Comparison of ENCODE assay signal across 14 mouse cellular contexts in the genomic region with DNA sequence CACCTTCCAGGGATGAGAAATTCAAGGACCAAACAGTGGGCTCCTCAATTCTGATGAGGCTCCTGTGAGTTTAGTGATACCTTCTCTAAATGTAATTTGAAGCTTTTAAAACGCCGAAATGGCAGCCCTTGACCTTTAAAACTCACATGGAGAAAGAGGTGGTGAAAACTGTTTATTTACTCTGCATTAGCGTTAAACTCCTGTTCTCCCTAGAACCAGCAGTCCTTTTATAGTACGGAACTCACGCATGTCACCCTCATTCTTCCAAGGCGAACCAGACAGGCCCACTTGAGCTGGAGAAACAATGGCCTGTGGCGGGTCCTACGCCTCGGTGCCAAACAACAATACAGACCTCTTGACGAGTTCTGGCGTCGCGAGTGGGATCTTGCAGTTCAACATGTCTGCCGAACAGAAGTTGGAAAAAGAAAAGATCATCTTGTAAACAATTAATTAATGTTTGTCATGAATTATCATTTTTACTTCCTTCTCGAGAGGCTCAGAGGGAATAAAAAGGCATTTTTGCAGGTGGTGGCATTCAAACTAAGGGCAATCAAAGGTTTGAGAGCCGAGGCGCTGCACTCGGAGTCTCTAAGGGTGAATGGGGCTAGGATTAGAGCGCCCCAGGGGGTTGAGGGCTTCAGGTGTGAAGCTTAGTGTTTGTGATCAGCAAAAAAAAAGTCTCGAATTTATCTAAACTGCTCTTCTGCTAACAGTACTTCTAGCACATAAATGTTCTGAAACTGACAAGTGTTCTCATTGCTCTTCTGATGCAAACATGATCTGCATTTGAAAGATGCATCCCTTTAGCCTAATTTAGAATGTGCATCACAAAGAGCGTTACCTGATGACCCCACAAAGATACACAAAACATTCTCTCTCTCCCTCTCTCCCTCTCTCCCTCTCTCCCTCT. TPM values are rescaled to one million over a fixed set of nuclear protein-coding genes. Genes with fewer than 3 reads are reported as not detected.
DNase-seq lines count a peak whose midpoint lies in the region; ATAC-seq and TF ChIP-seq lines count a peak whose summit lies in the region.
"Had no signal": no experiment of that assay in that cellular context is flagged by ENCODE, and none has a peak within 500 bp of the region (broad histone marks: within the 10 kb centered on the region; RNA-seq: fewer than 3 reads in every experiment).

No protein-coding gene starts in this region.

- H3K4me1 ChIP-seq in heart, embryonic 16.5 days (ENCODE audit: control insufficient read depth, insufficient read depth, low read length) = no peaks in the 10 kb centered on the region; the same call in 1 of the 2 replicates
- peaks cover 35% of the 10 kb centered on the region for H3K4me1 ChIP-seq in hindbrain, embryonic 10.5 days (replicated peaks)
- no peaks in the 10 kb centered on the region for H3K4me1 ChIP-seq in midbrain, postnatal 0 days (ENCODE audit: insufficient read depth, low read length)

- H3K27me3 ChIP-seq in heart, embryonic 16.5 days (ENCODE audit: control insufficient read depth, insufficient read depth, low read length) = no peaks in the 10 kb centered on the region; the same call in 1 of the 2 replicates
- peaks cover 80% of the 10 kb centered on the region for H3K27me3 ChIP-seq in hindbrain, embryonic 10.5 days (ENCODE audit: insufficient read depth, poor library complexity, severe bottlenecking)
- no peaks in the 10 kb centered on the region for H3K27me3 ChIP-seq in midbrain, postnatal 0 days (ENCODE audit: insufficient read depth, low read length)

- intact Hi-C loops in heart, postnatal 36 days (cut with DNase I) = no loop called here

- no peak for TF ChIP-seq CTCF in midbrain, postnatal 0 days (IDR thresholded peaks at IDR 0.05)

- no peak overlapping the region for H3K4me3 ChIP-seq in heart, embryonic 16.5 days (ENCODE audit: low read length)
- H3K4me3 ChIP-seq in hindbrain, embryonic 10.5 days = peak overlapping the region; percentile 28; the same call in 1 of the 2 replicates
- no peak overlapping the region for H3K4me3 ChIP-seq in midbrain, postnatal 0 days (ENCODE audit: low read depth, low read length)
- H3K4me3 ChIP-seq: gastrocnemius, adult 2 months had no signal

- WGBS in heart, embryonic 16.5 days = 26% methylated on average over 21 of the region's 21 CpGs
- WGBS in hindbrain, embryonic 10.5 days = 6% methylated on average over 21 of the region's 21 CpGs
- WGBS in midbrain, postnatal 0 days = 16% methylated on average over 21 of the region's 21 CpGs

- DNase-seq in heart, postnatal 36 days = no peak
- DNase-seq in embryo, embryonic 10.5 days (ENCODE audit: low spot score) = peak; percentile 44
- no peak for DNase-seq in hindbrain, embryonic 10.5 days (ENCODE audit: low spot score)
- DNase-seq in midbrain, postnatal 0 days (ENCODE audit: low spot score) = no peak
- DNase-seq in urinary bladder, postnatal 36 days (ENCODE audit: low spot score in 2 of 2) = no peak
- no peak for DNase-seq in ovary, adult 18-20 months (ENCODE audit: low spot score)
- no peak for DNase-seq in kidney, adult 9 months
- DNase-seq: adrenal gland, adult 2 months; cerebellum, postnatal 25 days; gastrocnemius, adult 2 months; kidney, adult 18-20 months; thymus, postnatal 25 days had no signal

- no peak overlapping the region for H3K9ac ChIP-seq in heart, embryonic 16.5 days (ENCODE audit: low read length)
- H3K9ac ChIP-seq in midbrain, postnatal 0 days (replicated peaks; ENCODE audit: low read length, poor library complexity, severe bottlenecking) = no peak overlapping the region
- H3K9ac ChIP-seq: liver, embryonic 14.5 days had no signal

- H3K9me3 ChIP-seq in heart, embryonic 16.5 days (replicated peaks; ENCODE audit: control insufficient read depth, low read length) = no peaks in the 10 kb centered on the region
- H3K9me3 ChIP-seq in hindbrain, embryonic 10.5 days = no peaks in the 10 kb centered on the region
- no peaks in the 10 kb centered on the region for H3K9me3 ChIP-seq in midbrain, postnatal 0 days (ENCODE audit: low read length)

- H3K4me2 ChIP-seq in heart, embryonic 16.5 days (ENCODE audit: low read depth, low read length) = peak overlapping the region; percentile 47; the same call in 1 of the 2 replicates
- H3K4me2 ChIP-seq in midbrain, postnatal 0 days (ENCODE audit: low read depth, low read length, poor library complexity, severe bottlenecking) = peak overlapping the region; percentile 10

- ATAC-seq in heart, embryonic 16.5 days (replicated peaks; ENCODE audit: extremely low read depth, insufficient read depth, low FRiP score) = no peak
- no peak for ATAC-seq in midbrain, postnatal 0 days (ENCODE audit: low FRiP score)

- H3K36me3 ChIP-seq in heart, embryonic 16.5 days (ENCODE audit: control insufficient read depth, insufficient read depth) = no peaks in the 10 kb centered on the region
- H3K36me3 ChIP-seq in hindbrain, embryonic 10.5 days = no peaks in the 10 kb centered on the region
- H3K36me3 ChIP-seq in midbrain, postnatal 0 days (ENCODE audit: insufficient read depth, low read length) = no peaks in the 10 kb centered on the region

- H3K27ac ChIP-seq in heart, embryonic 16.5 days (ENCODE audit: low read length) = no peak overlapping the region
- H3K27ac ChIP-seq in hindbrain, embryonic 10.5 days = no peak overlapping the region
- H3K27ac ChIP-seq in midbrain, postnatal 0 days (ENCODE audit: low read depth, low read length) = no peak overlapping the region
- H3K27ac ChIP-seq: gastrocnemius, adult 2 months; liver, embryonic 14.5 days had no signal

RNA-seq across cellular contexts. Expression of a gene that starts 47.5 kb away (rescaled TPM):
- 23.9 and 30.4 TPM in 2 replicates for polyA plus RNA-seq in heart, embryonic 16.5 days (2015; fragmentation: Nextera tagmentation; extraction: Ambion mirVana)
- total RNA-seq in heart, postnatal 36 days (2021) = 1 to 10 TPM; 7.5 TPM
- 44.2 and 47.3 TPM in 2 replicates for polyA plus RNA-seq in hindbrain, embryonic 10.5 days (2016; fragmentation: Nextera tagmentation; extraction: Ambion mirVana)
- 18.3 and 29.5 TPM in 2 replicates for total RNA-seq in midbrain, postnatal 0 days (2014; rRNA removed)
- polyA plus RNA-seq in midbrain, postnatal 0 days (2015; fragmentation: Nextera tagmentation; extraction: Ambion mirVana) = 33.8 and 35.2 TPM in 2 replicates
